Mouse (Mus musculus): Measurements from ENCODE around the gene Ctss. TPM values are rescaled to one million over a fixed set of nuclear protein-coding genes. Genes with fewer than 3 reads are reported as not detected.

Ctss gene
- polyA plus RNA-seq (2015; fragmentation: Nextera tagmentation; extraction: Ambion mirVana): 24.2 and 30.4 TPM in 2 replicates

DNA sequence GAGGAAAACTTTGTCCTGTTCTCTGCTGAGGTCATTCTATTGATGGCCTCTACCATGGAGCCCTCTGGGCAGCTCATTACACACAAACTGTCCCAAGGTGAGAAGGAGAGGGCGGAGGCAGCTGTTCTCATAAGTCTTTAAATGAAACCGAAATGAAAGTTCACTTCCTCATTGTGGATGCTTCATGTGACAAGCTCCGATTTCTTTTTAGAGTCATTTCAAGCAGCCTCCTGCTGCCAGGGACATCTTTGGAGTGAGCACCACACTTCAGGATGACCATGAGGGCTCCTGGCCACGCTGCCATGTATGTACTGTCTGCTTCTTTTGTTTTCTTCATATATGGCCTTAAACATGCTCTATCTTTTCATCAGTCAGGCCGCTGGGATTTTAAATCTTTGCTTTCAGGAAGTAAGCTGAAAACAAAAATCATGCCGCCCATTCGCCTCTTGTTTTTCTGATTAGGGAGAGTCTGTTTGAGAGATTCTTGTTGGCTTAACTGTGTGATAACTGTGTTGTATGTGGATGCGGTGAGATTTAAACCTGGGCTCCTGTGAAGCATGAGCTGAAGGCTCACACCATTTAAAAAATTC is at the start of gene Ctss:
Ctss (plus strand) TSS at position 165 of the 590 bp plus-strand sequence.
- H3K4me3 ChIP-seq: no peak within 1 kb of the TSS
- no peaks in the 10 kb centered on the region for H3K36me3 ChIP-seq
- ATAC-seq (ENCODE audit: borderline replicate concordance, extremely low read depth, low FRiP score, low TSS enrichment): no peak
- no peak within 1 kb of the TSS for H3K4me2 ChIP-seq
- H3K4me1 ChIP-seq: no peaks in the 10 kb centered on the region
- H3K9ac ChIP-seq: no peak within 1 kb of the TSS
- H3K27me3 ChIP-seq: no peaks in the 10 kb centered on the region
- H3K9me3 ChIP-seq: no peaks in the 10 kb centered on the region
- no peak within 1 kb of the TSS for H3K27ac ChIP-seq
- WGBS: 81% methylated on average over 8 of the region's 8 CpGs

DNA sequence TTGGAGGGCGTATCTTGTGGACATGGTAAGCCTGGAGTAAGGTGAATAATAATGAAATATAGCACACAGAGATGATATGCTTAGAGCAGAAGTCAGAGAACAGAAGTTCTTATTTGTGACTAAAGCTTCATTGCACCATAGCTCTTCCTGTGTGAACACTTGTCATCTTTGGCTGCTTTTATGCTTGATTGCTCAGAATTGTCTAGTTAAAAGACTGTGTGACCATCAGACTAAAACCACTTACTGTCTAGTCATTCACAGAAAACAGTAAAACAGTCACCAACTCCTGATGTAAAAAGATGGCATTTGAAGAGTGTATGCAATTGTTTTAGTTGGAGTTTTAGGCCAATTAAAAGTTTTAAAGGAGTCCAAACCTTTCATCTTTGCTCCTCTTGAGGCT is 47.6 kb upstream of the Ctss start:
- Histone ChIP-seq H3K9ac (no peak overlapping the region), H3K9me3 (no peaks in the 10 kb centered on the region), H3K4me3 (no peak overlapping the region), H3K27me3 (no peaks in the 10 kb centered on the region), H3K4me1 (no peaks in the 10 kb centered on the region), H3K27ac (no peak overlapping the region), H3K4me2 (no peak overlapping the region), H3K36me3 (peaks cover 66% of the 10 kb centered on the region)
- WGBS: 93% methylated on average over 1 of the region's 1 CpGs
- ATAC-seq (ENCODE audit: borderline replicate concordance, extremely low read depth, low FRiP score, low TSS enrichment): no peak

GRCm38 (mm10) chr3:95486421-95486820 is 40.2 kb upstream of the Ctss start:
- H3K36me3 ChIP-seq: peaks cover 58% of the 10 kb centered on the region
- 56% methylated on average over 2 of the region's 2 CpGs for WGBS

DNA sequence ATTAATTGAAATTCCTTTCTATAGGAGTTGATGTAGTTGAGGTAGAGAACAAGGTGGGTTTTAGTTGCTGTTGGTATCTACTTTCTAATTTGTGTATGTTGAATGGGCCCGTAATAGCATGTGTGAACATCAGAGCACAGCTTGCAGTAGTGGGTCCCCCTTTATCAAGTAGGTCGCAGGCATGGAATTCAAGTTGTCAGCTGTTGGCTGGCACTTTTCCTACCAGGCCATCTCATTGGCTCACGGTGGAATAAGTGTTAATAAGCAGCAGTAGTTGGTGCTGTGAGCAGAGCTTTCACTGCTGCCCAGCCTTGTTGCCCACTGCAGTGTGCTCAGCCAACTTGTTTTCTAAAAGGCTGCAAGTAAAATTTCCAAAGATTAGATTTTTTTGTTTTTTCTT is 37.9 kb upstream of the Ctss start:
- Histone ChIP-seq H3K4me1 (no peaks in the 10 kb centered on the region), H3K4me2 (no peak overlapping the region), H3K9me3 (no peaks in the 10 kb centered on the region), H3K27me3 (no peaks in the 10 kb centered on the region), H3K9ac (no peak overlapping the region), H3K4me3 (no peak overlapping the region), H3K27ac (no peak overlapping the region), H3K36me3 (peaks cover 65% of the 10 kb centered on the region)
- ATAC-seq (ENCODE audit: borderline replicate concordance, extremely low read depth, low FRiP score, low TSS enrichment): no peak
- WGBS: 82% methylated on average over 3 of the region's 3 CpGs

More at GRCm38 (mm10) chr3:95486421-95486820, 40.2 kb upstream of the Ctss start:
- H3K4me2 ChIP-seq: no peak overlapping the region
- no peaks in the 10 kb centered on the region for H3K27me3 ChIP-seq
- no peak for ATAC-seq (ENCODE audit: borderline replicate concordance, extremely low read depth, low FRiP score, low TSS enrichment)
- no peak overlapping the region for H3K27ac ChIP-seq
- no peaks in the 10 kb centered on the region for H3K4me1 ChIP-seq
- no peak overlapping the region for H3K4me3 ChIP-seq
- H3K9ac ChIP-seq: no peak overlapping the region
- no peaks in the 10 kb centered on the region for H3K9me3 ChIP-seq

GRCm38 (mm10) chr3:95490238-95490637 is 36.3 kb upstream of the Ctss start:
- no peak overlapping the region for H3K9ac ChIP-seq
- H3K9me3 ChIP-seq: no peaks in the 10 kb centered on the region
- H3K27ac ChIP-seq: no peak overlapping the region
- H3K36me3 ChIP-seq: peaks cover 73% of the 10 kb centered on the region
- no peak for ATAC-seq (ENCODE audit: borderline replicate concordance, extremely low read depth, low FRiP score, low TSS enrichment)
- H3K4me3 ChIP-seq: no peak overlapping the region
- no peaks in the 10 kb centered on the region for H3K4me1 ChIP-seq
- H3K4me2 ChIP-seq: no peak overlapping the region
- WGBS: 92% methylated on average over 2 of the region's 2 CpGs
- H3K27me3 ChIP-seq: no peaks in the 10 kb centered on the region

DNA sequence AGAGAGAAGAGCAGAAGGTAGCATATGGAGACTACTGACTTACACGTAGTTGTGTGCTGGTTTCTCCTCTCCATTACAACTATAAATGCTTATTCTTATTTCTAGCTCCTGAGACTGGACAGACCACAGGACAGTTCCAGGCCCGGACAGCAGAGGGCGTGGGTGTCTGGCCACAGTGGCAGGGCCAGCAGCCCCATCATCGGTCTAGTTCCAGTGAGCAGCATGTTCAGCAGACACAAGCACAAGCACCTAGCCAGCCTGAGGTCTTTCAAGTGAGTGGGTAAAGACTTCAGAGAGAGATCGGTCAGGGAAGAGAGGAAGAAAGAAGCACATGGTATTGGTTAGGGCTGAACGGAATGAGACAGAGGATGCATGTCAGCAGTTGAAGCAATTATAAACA is 32.2 kb upstream of the Ctss start:
- Histone ChIP-seq H3K4me2 (no peak overlapping the region), H3K4me3 (no peak overlapping the region), H3K36me3 (peaks cover 59% of the 10 kb centered on the region), H3K27ac (no peak overlapping the region), H3K4me1 (no peaks in the 10 kb centered on the region), H3K9me3 (no peaks in the 10 kb centered on the region), H3K27me3 (no peaks in the 10 kb centered on the region), H3K9ac (no peak overlapping the region)
- WGBS: 59% methylated on average over 6 of the region's 6 CpGs
- ATAC-seq (ENCODE audit: borderline replicate concordance, extremely low read depth, low FRiP score, low TSS enrichment): no peak

GRCm38 (mm10) chr3:95498229-95498628 is 28.4 kb upstream of the Ctss start:
- no peak for ATAC-seq (ENCODE audit: borderline replicate concordance, extremely low read depth, low FRiP score, low TSS enrichment)
- H3K4me1 ChIP-seq: no peaks in the 10 kb centered on the region
- H3K27me3 ChIP-seq: no peaks in the 10 kb centered on the region
- H3K36me3 ChIP-seq: peaks cover 32% of the 10 kb centered on the region
- H3K9ac ChIP-seq: no peak overlapping the region
- H3K4me3 ChIP-seq: no peak overlapping the region
- H3K9me3 ChIP-seq: no peaks in the 10 kb centered on the region
- no peak overlapping the region for H3K27ac ChIP-seq
- H3K4me2 ChIP-seq: no peak overlapping the region
- 84% methylated on average over 2 of the region's 2 CpGs for WGBS

DNA sequence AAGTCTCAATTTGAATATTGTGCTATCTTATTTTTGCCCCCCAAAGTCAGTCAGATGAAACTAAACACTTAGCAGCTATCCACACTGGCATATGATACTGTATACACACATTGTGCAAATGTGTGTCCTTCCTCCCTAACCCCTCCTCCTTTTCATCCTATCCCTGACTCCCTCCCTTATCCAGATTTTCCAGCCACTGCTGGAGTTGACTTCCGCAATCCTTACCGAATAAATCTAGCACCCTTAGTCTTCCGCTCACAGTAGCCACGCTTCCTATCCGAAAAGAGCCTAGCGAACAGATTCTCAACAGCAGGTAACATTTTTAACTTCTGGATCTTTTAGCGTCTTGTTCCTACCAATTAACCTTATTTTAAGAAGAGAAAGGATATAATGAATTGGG is 27.6 kb upstream of the Ctss start, which contains the start of gene Ctsk:
Ctsk (plus strand) TSS at position 233 of the 400 bp plus-strand sequence.
- Histone ChIP-seq H3K36me3 (peaks cover 25% of the 10 kb centered on the region), H3K4me2 (no peak within 1 kb of the TSS), H3K4me3 (no peak within 1 kb of the TSS), H3K4me1 (no peaks in the 10 kb centered on the region), H3K9ac (no peak within 1 kb of the TSS), H3K27ac (no peak within 1 kb of the TSS), H3K9me3 (no peaks in the 10 kb centered on the region), H3K27me3 (no peaks in the 10 kb centered on the region)
- ATAC-seq (ENCODE audit: borderline replicate concordance, extremely low read depth, low FRiP score, low TSS enrichment): no peak
- 73% methylated on average over 7 of the region's 7 CpGs for WGBS

DNA sequence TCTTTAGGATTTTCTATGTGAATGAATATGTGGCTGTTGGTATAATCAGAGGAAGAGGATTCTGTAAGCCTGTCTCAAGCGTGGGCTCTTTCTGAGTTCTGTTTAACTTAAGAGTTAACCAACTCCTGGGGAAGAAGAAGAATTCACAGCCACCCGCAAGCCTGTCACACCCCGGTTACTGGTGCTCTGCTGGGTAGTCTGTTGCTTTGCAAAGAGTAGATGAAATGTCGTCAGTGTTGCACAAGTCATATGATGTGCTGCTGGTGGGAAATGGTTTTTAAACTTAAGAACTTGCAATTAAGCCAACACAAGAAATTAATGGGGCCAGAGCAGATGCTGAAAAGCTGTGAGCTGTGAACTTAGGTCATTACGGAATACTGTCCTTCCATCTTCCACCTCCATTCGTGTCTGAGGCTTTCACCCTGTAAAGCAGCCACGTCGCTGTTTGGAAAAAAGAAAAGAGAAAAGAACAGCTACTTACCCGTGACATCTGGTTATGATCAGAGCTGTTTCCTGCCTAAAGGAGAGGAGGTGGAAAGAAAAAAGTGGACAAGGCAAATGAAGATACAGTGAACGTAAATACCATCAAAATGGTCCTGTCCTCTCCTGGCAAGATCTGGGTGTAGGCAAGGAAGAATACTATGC is 27.0 kb upstream of the Ctss start:
- 42% methylated on average over 10 of the region's 10 CpGs for WGBS
- ATAC-seq (ENCODE audit: borderline replicate concordance, extremely low read depth, low FRiP score, low TSS enrichment): no peak
- H3K27ac ChIP-seq: no peak overlapping the region

GRCm38 (mm10) chr3:95502312-95502711 is 24.3 kb upstream of the Ctss start:
- WGBS: 73% methylated on average over 2 of the region's 2 CpGs
- Histone ChIP-seq H3K4me1 (no peaks in the 10 kb centered on the region), H3K9me3 (no peaks in the 10 kb centered on the region), H3K4me2 (no peak overlapping the region), H3K27ac (no peak overlapping the region), H3K4me3 (no peak overlapping the region), H3K9ac (no peak overlapping the region), H3K36me3 (no peaks in the 10 kb centered on the region), H3K27me3 (no peaks in the 10 kb centered on the region)
- no peak for ATAC-seq (ENCODE audit: borderline replicate concordance, extremely low read depth, low FRiP score, low TSS enrichment)

More for the DNA sequence above, 27.0 kb upstream of the Ctss start:
- Histone ChIP-seq H3K4me2 (no peak overlapping the region), H3K27me3 (no peaks in the 10 kb centered on the region), H3K36me3 (peaks cover 19% of the 10 kb centered on the region), H3K9me3 (no peaks in the 10 kb centered on the region), H3K4me1 (no peaks in the 10 kb centered on the region), H3K9ac (no peak overlapping the region), H3K4me3 (no peak overlapping the region)

DNA sequence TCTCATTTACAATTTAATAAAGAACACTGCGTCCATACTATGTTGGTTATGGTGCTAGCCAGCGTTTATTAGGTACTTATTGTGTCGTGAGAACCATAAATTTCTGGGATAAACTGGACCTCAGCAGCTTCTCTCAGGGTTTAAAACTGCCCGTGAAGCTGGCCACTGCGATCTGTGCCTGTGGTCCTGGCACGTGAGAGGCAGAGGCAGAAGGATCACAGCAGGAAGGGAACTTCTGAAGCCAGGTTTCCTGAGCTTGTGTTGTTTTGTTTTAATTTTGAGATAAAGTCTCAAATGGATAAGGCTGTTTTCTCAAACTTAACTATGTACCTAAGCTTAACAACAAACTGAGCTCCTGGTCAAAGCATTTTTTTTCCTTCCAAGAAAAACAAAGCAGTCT is 17.2 kb upstream of the Ctss start:
- no peaks in the 10 kb centered on the region for H3K36me3 ChIP-seq
- no peak overlapping the region for H3K4me3 ChIP-seq
- H3K4me1 ChIP-seq: no peaks in the 10 kb centered on the region
- no peak overlapping the region for H3K9ac ChIP-seq
- WGBS: 64% methylated on average over 6 of the region's 6 CpGs
- no peak overlapping the region for H3K4me2 ChIP-seq
- no peaks in the 10 kb centered on the region for H3K27me3 ChIP-seq
- ATAC-seq (ENCODE audit: borderline replicate concordance, extremely low read depth, low FRiP score, low TSS enrichment): no peak
- no peak overlapping the region for H3K27ac ChIP-seq
- H3K9me3 ChIP-seq: no peaks in the 10 kb centered on the region

- H3K36me3 ChIP-seq: no peaks in the 10 kb centered on the region
- H3K4me2 ChIP-seq: no peak overlapping the region
- WGBS: 71% methylated on average over 9 of the region's 9 CpGs
These were observed 14.9 kb upstream of the Ctss start for GRCm38 (mm10) chr3:95511611-95512180.

More at GRCm38 (mm10) chr3:95511611-95512180, 14.9 kb upstream of the Ctss start:
- Histone ChIP-seq H3K9ac (no peak overlapping the region), H3K4me3 (no peak overlapping the region), H3K27me3 (no peaks in the 10 kb centered on the region), H3K9me3 (no peaks in the 10 kb centered on the region), H3K4me1 (no peaks in the 10 kb centered on the region), H3K27ac (no peak overlapping the region)
- ATAC-seq (ENCODE audit: borderline replicate concordance, extremely low read depth, low FRiP score, low TSS enrichment): no peak
